Mouse (Mus musculus) MEL (cell line): ENCODE measurements at regions not wholly inside any gene's neighbourhood (a gene's known extent, or its start where the extent isn't known, plus 50 kb on each side); places are given as distances from the start of the nearest gene placed in this dataset.

Experiments
- DNase-seq: peaks from one replicate; pipeline ENCODE4 v3.0.0; 2011; ENCODE audit warnings: low read depth, low spot score
- H3K27ac ChIP-seq: 2 replicates; pipeline ENCODE4 v1.5.1; 2012; ENCODE audit warnings: low read depth, mild to moderate bottlenecking, control low read depth, low read length, moderate library complexity; ENCODE audit not compliant: control insufficient read depth
- H3K27me3 ChIP-seq, 2 experiments: fragments of 150-350 bp in 1 of 2; sonication (generic) in 1 of 2; 2 replicates each; pipeline ENCODE4 v1.6.1; 2012; ENCODE audit warnings: low read length in 2 of 2, mild to moderate bottlenecking in 2 of 2, improper control_type of control experiment in 1 of 2, moderate library complexity in 1 of 2; ENCODE audit not compliant: insufficient read depth in 2 of 2, control insufficient read depth in 1 of 2
- H3K36me3 ChIP-seq, 2 experiments: 2 replicates each; pipeline ENCODE4 v1.6.1; 2012 to 2014; ENCODE audit warnings: low read length in 2 of 2, improper control_type of control experiment in 1 of 2, inconsistent platforms in 1 of 2, mild to moderate bottlenecking in 1 of 2; ENCODE audit not compliant: insufficient read depth in 2 of 2, control insufficient read depth in 1 of 2
- H3K4me1 ChIP-seq, 2 experiments: fragments of 150-350 bp in 1 of 2; sonication (generic) in 1 of 2; 2 replicates each; pipeline ENCODE4 v1.6.1; 2012; ENCODE audit warnings: low read length in 2 of 2, improper control_type of control experiment in 1 of 2, mild to moderate bottlenecking in 1 of 2; ENCODE audit not compliant: insufficient read depth in 2 of 2, control insufficient read depth in 1 of 2
- H3K4me3 ChIP-seq, 2 experiments: fragments of 150-350 bp in 1 of 2; sonication (generic) in 1 of 2; 2 replicates each; pipeline ENCODE4 v1.5.1; 2012; ENCODE audit warnings: low read depth in 2 of 2, low read length in 2 of 2, mild to moderate bottlenecking in 2 of 2, moderate library complexity in 2 of 2, control low read depth in 1 of 2, improper control_type of control experiment in 1 of 2; ENCODE audit not compliant: control insufficient read depth in 1 of 2, insufficient read depth in 1 of 2
- H3K79me2 ChIP-seq: 2 replicates; pipeline ENCODE4 v1.6.1; 2012; ENCODE audit warnings: mild to moderate bottlenecking, low read length, moderate library complexity; ENCODE audit not compliant: control insufficient read depth, poor library complexity, insufficient read depth
- H3K9ac ChIP-seq: 2 replicates; pipeline ENCODE4 v1.6.1; 2012; ENCODE audit warnings: low read depth, mild to moderate bottlenecking, control low read depth, low read length, moderate library complexity; ENCODE audit not compliant: control insufficient read depth, poor library complexity, severe bottlenecking
- H3K9me3 ChIP-seq: fragments of 150-350 bp; sonication (generic); replicated peaks from 2 replicates; pipeline ENCODE4 v1.6.1; 2012; ENCODE audit warnings: mild to moderate bottlenecking, low read length, improper control_type of control experiment, moderate library complexity; ENCODE audit not compliant: insufficient read depth
- BHLHE40 ChIP-seq: IDR thresholded peaks from 2 replicates; pipeline ENCODE4 v1.6.1; 2012; ENCODE audit warnings: low read depth, mild to moderate bottlenecking, inconsistent platforms, low read length, improper control_type of control experiment, borderline replicate concordance
- CHD1 ChIP-seq: IDR thresholded peaks from 2 replicates; pipeline ENCODE4 v1.6.1; 2012; ENCODE audit warnings: low read depth, mild to moderate bottlenecking, inconsistent platforms, low read length, improper control_type of control experiment
- CHD2 ChIP-seq: IDR thresholded peaks from 2 replicates; pipeline ENCODE4 v1.6.1; 2011; ENCODE audit warnings: low read length, improper control_type of control experiment
- CTCF ChIP-seq, 3 experiments: IDR thresholded peaks in 2 of 3; conservative IDR thresholded peaks in 1 of 3; 2 replicates each; pipeline ENCODE4 v1.5.1; 2011 to 2012; ENCODE audit warnings: low read length in 3 of 3, low read depth in 2 of 3, mild to moderate bottlenecking in 2 of 3, improper control_type of control experiment in 1 of 3, inconsistent platforms in 1 of 3, mixed read lengths in 1 of 3, moderate library complexity in 1 of 3; ENCODE audit not compliant: control insufficient read depth in 1 of 3, insufficient read depth in 1 of 3, poor library complexity in 1 of 3, severe bottlenecking in 1 of 3
- ELF1 ChIP-seq: IDR thresholded peaks from 2 replicates; pipeline ENCODE4 v1.6.1; 2014; ENCODE audit warnings: low read depth, mild to moderate bottlenecking, inconsistent platforms, low read length, improper control_type of control experiment, moderate library complexity
- EP300 ChIP-seq, 2 experiments: IDR thresholded peaks; 2 replicates each; pipeline ENCODE4 v1.6.1; 2011; ENCODE audit warnings: improper control_type of control experiment in 2 of 2, low read length in 2 of 2, low read depth in 1 of 2, mild to moderate bottlenecking in 1 of 2
- GABPA ChIP-seq: IDR thresholded peaks from 2 replicates; pipeline ENCODE4 v1.6.1; 2012; ENCODE audit warnings: low read depth, mild to moderate bottlenecking, inconsistent platforms, low read length, improper control_type of control experiment, moderate library complexity
- GATA1 ChIP-seq: IDR thresholded peaks from 2 replicates; pipeline ENCODE4 v1.6.1; 2011; ENCODE audit warnings: low read depth, low read length, improper control_type of control experiment
- HCFC1 ChIP-seq: IDR thresholded peaks from 2 replicates; pipeline ENCODE4 v1.6.1; 2012; ENCODE audit warnings: low read depth, mild to moderate bottlenecking, inconsistent platforms, low read length, improper control_type of control experiment, moderate library complexity
- KAT2A ChIP-seq: conservative IDR thresholded peaks from 2 replicates; pipeline ENCODE4 v1.6.1; 2012; ENCODE audit warnings: low read depth, low read length, improper control_type of control experiment, inconsistent platforms
- MAFK ChIP-seq: IDR thresholded peaks from 2 replicates; pipeline ENCODE4 v1.6.1; 2011; ENCODE audit warnings: low read depth, mild to moderate bottlenecking, low read length, improper control_type of control experiment, borderline replicate concordance
- MAX ChIP-seq: IDR thresholded peaks from 2 replicates; pipeline ENCODE4 v1.6.1; 2011; ENCODE audit warnings: low read length, improper control_type of control experiment
- MEF2A ChIP-seq: IDR thresholded peaks from 2 replicates; pipeline ENCODE4 v1.6.1; 2014; ENCODE audit warnings: low read depth, mild to moderate bottlenecking, inconsistent platforms, low read length, improper control_type of control experiment; ENCODE audit not compliant: poor library complexity, insufficient replicate concordance, severe bottlenecking; ENCODE audit errors: extremely low read depth
- MXI1 ChIP-seq: IDR thresholded peaks from 2 replicates; pipeline ENCODE4 v1.6.1; 2011; ENCODE audit warnings: mild to moderate bottlenecking, low read depth, low read length, improper control_type of control experiment
- MYB ChIP-seq: IDR thresholded peaks from 2 replicates; pipeline ENCODE4 v1.6.1; 2011; ENCODE audit warnings: mild to moderate bottlenecking, low read depth, low read length, improper control_type of control experiment
- NRF1 ChIP-seq: IDR thresholded peaks from 2 replicates; pipeline ENCODE4 v1.6.1; 2014; ENCODE audit warnings: low read depth, mild to moderate bottlenecking, inconsistent platforms, low read length, improper control_type of control experiment, moderate library complexity; ENCODE audit not compliant: poor library complexity, insufficient read depth, severe bottlenecking
- POLR2A ChIP-seq, 2 experiments: IDR thresholded peaks; 2 replicates each; pipeline ENCODE4 v1.6.1; 2011 to 2012; ENCODE audit warnings: low read length in 2 of 2, mild to moderate bottlenecking in 2 of 2, control low read depth in 1 of 2, improper control_type of control experiment in 1 of 2, low read depth in 1 of 2, moderate library complexity in 1 of 2; ENCODE audit not compliant: control insufficient read depth in 1 of 2, insufficient read depth in 1 of 2, poor library complexity in 1 of 2
- POLR2AphosphoS2 ChIP-seq: IDR thresholded peaks from 2 replicates; pipeline ENCODE4 v1.6.1; 2011; ENCODE audit warnings: low read length, improper control_type of control experiment
- RAD21 ChIP-seq: IDR thresholded peaks from 2 replicates; pipeline ENCODE4 v1.6.1; 2011; ENCODE audit warnings: mild to moderate bottlenecking, low read depth, low read length, improper control_type of control experiment
- RCOR1 ChIP-seq: IDR thresholded peaks from 2 replicates; pipeline ENCODE4 v1.6.1; 2012; ENCODE audit warnings: low read depth, mild to moderate bottlenecking, inconsistent platforms, low read length, improper control_type of control experiment
- SMC3 ChIP-seq: IDR thresholded peaks from 2 replicates; pipeline ENCODE4 v1.6.1; 2011; ENCODE audit warnings: low read depth, low read length, improper control_type of control experiment
- TAL1 ChIP-seq: IDR thresholded peaks from 2 replicates; pipeline ENCODE4 v1.6.1; 2012; ENCODE audit warnings: mild to moderate bottlenecking, inconsistent platforms, low read length, moderate library complexity, mixed read lengths
- TBP ChIP-seq: IDR thresholded peaks from 2 replicates; pipeline ENCODE4 v1.8.0; 2011; ENCODE audit warnings: low read depth, low read length, improper control_type of control experiment
- TCF12 ChIP-seq: IDR thresholded peaks from 2 replicates; pipeline ENCODE4 v1.6.1; 2014; ENCODE audit warnings: low read depth, mild to moderate bottlenecking, inconsistent platforms, low read length, improper control_type of control experiment, moderate library complexity
- UBTF ChIP-seq: IDR thresholded peaks from 2 replicates; pipeline ENCODE4 v1.6.1; 2012; ENCODE audit warnings: low read depth, mild to moderate bottlenecking, inconsistent platforms, low read length, improper control_type of control experiment, moderate library complexity, borderline replicate concordance; ENCODE audit not compliant: insufficient read depth
- USF1 ChIP-seq: IDR thresholded peaks from 2 replicates; pipeline ENCODE4 v1.6.1; 2014; ENCODE audit warnings: low read depth, mild to moderate bottlenecking, inconsistent platforms, low read length, improper control_type of control experiment, moderate library complexity
- USF2 ChIP-seq, 2 experiments: IDR thresholded peaks; 2 replicates each; pipeline ENCODE4 v1.6.1; 2011 to 2012; ENCODE audit warnings: improper control_type of control experiment in 2 of 2, low read length in 2 of 2, borderline replicate concordance in 1 of 2, inconsistent platforms in 1 of 2, low read depth in 1 of 2, mild to moderate bottlenecking in 1 of 2; ENCODE audit not compliant: insufficient read depth in 1 of 2
- ZC3H11A ChIP-seq: IDR thresholded peaks from 2 replicates; pipeline ENCODE4 v1.6.1; 2012; ENCODE audit warnings: low read depth, mild to moderate bottlenecking, inconsistent platforms, low read length, improper control_type of control experiment
- ZKSCAN1 ChIP-seq: IDR thresholded peaks from 2 replicates; pipeline ENCODE4 v1.6.1; 2012; ENCODE audit warnings: low read depth, mild to moderate bottlenecking, inconsistent platforms, low read length, improper control_type of control experiment, moderate library complexity
- ZMIZ1 ChIP-seq: IDR thresholded peaks from 2 replicates; pipeline ENCODE4 v1.6.1; 2012; ENCODE audit warnings: low read depth, mild to moderate bottlenecking, inconsistent platforms, low read length, improper control_type of control experiment, moderate library complexity
- ZNF384 ChIP-seq: IDR thresholded peaks from 2 replicates; pipeline ENCODE4 v1.6.1; 2012; ENCODE audit warnings: low read depth, mild to moderate bottlenecking, inconsistent platforms, low read length, improper control_type of control experiment

DNA sequence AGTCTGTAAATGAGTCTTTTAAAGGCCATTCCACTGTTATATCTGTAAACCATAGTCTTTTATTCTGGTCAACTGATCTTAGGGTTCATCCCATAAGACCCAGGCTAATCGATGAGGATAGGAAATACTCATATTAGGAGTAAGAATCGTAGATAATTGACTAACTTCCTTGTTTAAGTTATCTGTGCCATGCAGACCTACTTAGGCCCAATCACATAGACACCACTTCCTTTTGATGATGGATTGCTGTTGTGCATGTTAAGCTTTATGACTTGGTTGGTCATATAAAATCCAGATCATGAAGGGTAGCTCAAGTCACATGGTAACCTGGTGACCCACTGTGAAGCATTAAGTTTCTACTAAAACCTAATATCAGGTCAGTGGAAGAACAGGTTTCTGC is 207.3 kb downstream of the Nova1 start (continued):
- TF ChIP-seq KAT2A: no peak
- no peak for TF ChIP-seq USF2 (IDR thresholded peaks at IDR 0.05; ENCODE audit: borderline replicate concordance in 1 of 2, insufficient read depth in 1 of 2, low read depth in 1 of 2, low read length in 2 of 2)
- peak; percentile 89 for TF ChIP-seq TCF12
- TF ChIP-seq UBTF: no peak
- no peak for TF ChIP-seq MXI1
- TF ChIP-seq CHD2: no peak
- TF ChIP-seq MAFK: no peak
- no peak for TF ChIP-seq MYB
- no peak for TF ChIP-seq GABPA
- TF ChIP-seq HCFC1: no peak
- TF ChIP-seq SMC3: no peak
- no peak for TF ChIP-seq RAD21
- peak; percentile 81 for TF ChIP-seq GATA1
- TF ChIP-seq TBP: no peak
- peak; percentile 83 to 89 for TF ChIP-seq EP300 (IDR thresholded peaks at IDR 0.05; ENCODE audit: low read depth in 1 of 2, low read length in 2 of 2)
- no peak for TF ChIP-seq ZKSCAN1
- no peak for TF ChIP-seq CTCF (IDR thresholded peaks at IDR 0.05 in 2 of 3, conservative IDR thresholded peaks at IDR 0.05 in 1 of 3; ENCODE audit: control insufficient read depth in 1 of 3, insufficient read depth in 1 of 3, low read depth in 2 of 3, low read length in 3 of 3, poor library complexity in 1 of 3, severe bottlenecking in 1 of 3)
- TF ChIP-seq ZC3H11A: no peak
- no peak for TF ChIP-seq MEF2A
- TF ChIP-seq RCOR1: peak; percentile 72; the same call in 1 of the 2 replicates
- no peak for TF ChIP-seq CHD1

DNA sequence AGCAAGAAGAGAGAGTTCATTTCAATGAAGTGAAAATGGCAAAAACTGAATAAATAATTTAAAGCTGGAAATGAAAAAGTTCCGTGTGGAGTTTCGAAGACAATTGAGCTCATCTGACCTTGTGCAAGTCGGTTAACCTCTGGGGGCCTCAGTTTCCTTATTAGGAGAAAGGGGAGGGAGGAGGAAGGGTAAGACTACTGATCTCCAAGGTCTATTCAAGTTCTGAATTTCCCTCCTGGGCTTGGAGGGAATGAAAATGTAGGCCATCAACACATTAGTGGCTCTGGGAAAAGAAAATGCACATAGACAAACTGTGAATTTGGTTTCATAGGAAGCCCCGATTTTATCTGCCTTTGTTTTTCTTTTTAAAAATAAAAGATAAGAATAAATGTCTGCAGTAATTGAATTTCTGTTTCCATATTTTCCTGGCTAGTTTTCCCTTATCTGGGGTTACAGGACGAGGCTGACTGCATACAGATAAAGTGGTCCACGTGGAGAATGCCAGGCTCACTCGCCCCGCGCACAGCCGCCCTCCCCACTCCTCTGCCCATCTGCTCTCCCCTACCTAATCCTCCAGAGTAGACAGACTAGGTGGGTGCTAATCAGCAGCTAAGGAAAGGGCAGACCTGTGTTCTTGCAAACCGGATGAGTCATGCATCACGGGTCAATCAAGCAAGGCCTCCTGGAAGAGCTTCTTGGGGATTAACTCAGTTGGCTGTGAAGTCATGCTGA is 209.0 kb downstream of the Nova1 start:
- no peaks in the 10 kb centered on the region for H3K79me2 ChIP-seq
- no peak overlapping the region for H3K9ac ChIP-seq
- 0 out of 2 replicates have a peak overlapping the region, but pooled peaks have one; percentile 2 for H3K27ac ChIP-seq
- no peaks in the 10 kb centered on the region for H3K9me3 ChIP-seq
- H3K4me1 ChIP-seq: peaks cover 10 to 16% of the 10 kb centered on the region in 2 experiments
- peaks cover 0 to 22% of the 10 kb centered on the region in 2 experiments; a peak in 2 of 4 replicates for H3K36me3 ChIP-seq
- no peaks in the 10 kb centered on the region for H3K27me3 ChIP-seq
- H3K4me3 ChIP-seq: peak overlapping the region; percentile 2 to 13; a peak in 1 of 4 replicates
- peak; percentile 68 for DNase-seq
- TF ChIP-seq POLR2A (IDR thresholded peaks at IDR 0.05; ENCODE audit: control insufficient read depth in 1 of 2, insufficient read depth in 1 of 2, low read depth in 1 of 2, low read length in 2 of 2, poor library complexity in 1 of 2): no peak
- no peak for TF ChIP-seq RAD21
- peak; percentile 90 for TF ChIP-seq TCF12
- TF ChIP-seq GABPA: no peak
- TF ChIP-seq MAX: peak; percentile 54; the same call in 1 of the 2 replicates
- TF ChIP-seq MYB: no peak
- TF ChIP-seq POLR2AphosphoS2: no peak
- no peak for TF ChIP-seq TBP
- TF ChIP-seq ZMIZ1: no peak
- no peak for TF ChIP-seq USF2 (IDR thresholded peaks at IDR 0.05; ENCODE audit: borderline replicate concordance in 1 of 2, insufficient read depth in 1 of 2, low read depth in 1 of 2, low read length in 2 of 2)
- TF ChIP-seq BHLHE40: peak; percentile 29; the same call in 1 of the 2 replicates
- TF ChIP-seq ELF1: no peak
- peak; percentile 84 for TF ChIP-seq GATA1
- no peak for TF ChIP-seq KAT2A
- TF ChIP-seq ZC3H11A: no peak
- peak; percentile 43; the same call in 1 of the 2 replicates for TF ChIP-seq USF1
- TF ChIP-seq TAL1: peak; percentile 55
- TF ChIP-seq CHD2: no peak
- TF ChIP-seq EP300 (IDR thresholded peaks at IDR 0.05; ENCODE audit: low read depth in 1 of 2, low read length in 2 of 2): peak; percentile 63 to 83
- TF ChIP-seq HCFC1: no peak
- TF ChIP-seq MEF2A: no peak
- no peak for TF ChIP-seq NRF1
- no peak for TF ChIP-seq ZNF384
- no peak for TF ChIP-seq UBTF
